Mouse (Mus musculus): ENCODE results near the gene Abl1.

GRCm38 (mm10) chr2:31836985-31837384 lies 148.8 kb downstream of the Abl1 start:
- no peak for TF ChIP-seq CTCF (IDR thresholded peaks at IDR 0.05; ENCODE audit: borderline replicate concordance, extremely low read depth, insufficient read depth, insufficient read length)
- no peak for TF ChIP-seq POLR2A (IDR thresholded peaks at IDR 0.05; ENCODE audit: borderline replicate concordance, extremely low read depth, insufficient read depth, insufficient read length, poor library complexity, severe bottlenecking)

Data from brain, embryonic 14.5 days (tissue).